Mouse (Mus musculus) right cerebral cortex, postnatal 10 days (tissue): Measurements from ENCODE around the gene Ndufb6.

Experiments used
- DNase-seq, 2 experiments: peaks; one replicate each; pipeline ENCODE4 v3.0.0; 2021; ENCODE audit warnings: low spot score in 2 of 2

The Ndufb6 gene

DNA sequence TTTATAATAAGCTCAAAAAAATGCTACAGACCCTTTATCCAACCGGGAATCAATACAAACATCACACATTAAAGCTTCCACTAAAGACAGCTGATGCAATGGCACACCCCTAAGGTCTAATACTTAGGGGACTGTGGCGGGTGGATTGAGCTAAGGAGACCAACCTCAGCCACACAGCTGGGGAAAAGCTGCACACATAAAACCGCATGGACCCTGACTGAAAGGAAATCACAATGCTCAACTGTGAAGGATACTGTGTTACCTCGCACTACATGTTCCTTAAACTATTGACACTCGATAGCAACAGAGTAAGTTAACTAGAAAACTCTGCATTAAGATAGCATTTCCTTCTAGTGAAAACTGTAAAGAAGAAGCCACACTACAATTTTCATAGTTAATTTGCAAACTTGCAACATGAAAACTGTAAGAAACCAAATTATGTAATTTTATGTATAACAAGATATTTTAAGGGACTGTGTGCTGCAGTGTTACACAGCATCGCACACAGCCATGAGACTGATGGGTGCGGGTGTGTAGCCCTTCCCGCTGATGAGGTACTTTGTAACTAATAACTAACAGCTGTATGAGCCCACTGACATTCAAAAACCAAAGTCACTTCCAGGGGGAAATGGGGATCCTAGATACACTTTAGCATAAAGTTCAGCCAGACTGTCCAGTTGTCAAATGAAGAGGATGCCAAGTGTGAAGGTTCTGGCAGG lies 24.7 kb downstream of the Ndufb6 start:
- no peak for DNase-seq

DNA sequence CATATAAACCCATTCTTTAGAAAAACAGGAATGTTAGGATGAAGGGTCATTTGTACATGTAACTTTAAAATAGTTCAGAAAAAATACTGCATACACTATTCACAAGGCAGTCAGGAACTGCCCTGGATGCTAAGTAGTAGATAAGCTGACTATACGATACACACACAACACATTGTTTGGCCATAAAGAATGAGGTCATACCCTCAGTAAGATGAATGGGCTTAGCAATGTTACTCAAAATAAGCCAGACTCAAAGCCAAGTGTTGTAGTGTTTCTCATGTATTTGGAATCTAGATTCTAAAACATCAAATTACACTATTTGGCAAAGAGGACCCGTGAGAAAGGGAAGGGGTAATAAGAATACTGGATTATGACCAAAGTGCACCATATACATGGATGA lies 25.5 kb downstream of the Ndufb6 start:
- no peak for DNase-seq

DNA sequence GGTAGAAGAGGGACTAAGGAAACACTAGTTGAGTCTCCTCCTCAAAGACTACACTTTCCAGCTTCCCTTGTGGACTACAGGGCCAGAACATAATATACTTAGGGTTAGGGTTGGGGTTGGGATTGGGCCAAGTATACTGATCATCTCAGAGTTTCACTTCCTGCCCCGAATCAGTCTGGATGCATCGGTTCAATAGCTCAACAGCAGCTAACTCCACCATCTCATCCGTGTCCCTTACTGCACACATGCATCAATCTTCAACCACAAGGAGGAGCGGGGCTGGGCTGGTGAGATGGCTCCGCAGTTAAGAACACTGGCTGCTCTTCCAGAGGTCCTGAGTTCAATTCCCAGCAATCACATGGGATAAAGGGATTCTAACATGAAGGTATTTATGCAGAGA lies 28.2 kb downstream of the Ndufb6 start:
- DNase-seq = no peak

DNA sequence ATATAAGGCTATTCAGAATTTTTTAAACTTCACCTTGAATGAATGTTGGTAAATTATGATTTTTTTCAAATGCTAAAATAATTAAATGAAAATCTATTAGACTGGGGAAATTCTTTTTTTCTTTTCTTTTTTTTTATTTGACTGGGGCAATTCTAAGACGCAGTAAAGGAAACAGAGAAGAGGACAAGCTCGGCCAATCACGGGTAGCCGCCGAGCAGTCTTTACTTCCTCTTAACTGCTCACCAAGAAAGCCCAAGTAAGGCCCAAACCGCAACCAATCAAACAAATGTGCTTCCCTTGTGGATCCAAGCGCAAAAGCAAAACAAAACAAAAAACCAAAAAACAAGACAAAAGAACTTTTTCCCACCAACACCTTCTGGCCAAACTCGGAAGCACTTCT lies 35.2 kb downstream of the Ndufb6 start:
- DNase-seq = no peak

DNA sequence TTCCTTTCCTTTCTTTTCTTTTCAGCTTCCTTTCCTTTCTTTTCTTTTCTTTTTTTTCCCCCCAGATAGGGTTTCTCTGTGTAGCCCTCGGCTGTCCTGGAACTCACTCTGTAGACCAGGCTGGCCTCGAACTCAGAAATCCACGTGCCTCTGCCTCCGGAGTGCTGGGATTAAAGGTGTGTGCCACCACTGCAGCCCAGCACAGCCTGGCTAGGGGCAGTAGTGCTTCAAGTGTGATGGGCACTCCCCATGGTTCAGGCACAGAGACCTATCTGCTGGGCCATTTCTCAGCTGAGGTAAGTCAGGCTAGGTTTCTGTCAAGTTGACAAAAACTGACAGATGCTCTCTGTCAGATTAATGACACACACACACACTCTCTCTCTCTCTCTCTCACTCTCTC lies 36.2 kb downstream of the Ndufb6 start:
- DNase-seq = no peak

DNA sequence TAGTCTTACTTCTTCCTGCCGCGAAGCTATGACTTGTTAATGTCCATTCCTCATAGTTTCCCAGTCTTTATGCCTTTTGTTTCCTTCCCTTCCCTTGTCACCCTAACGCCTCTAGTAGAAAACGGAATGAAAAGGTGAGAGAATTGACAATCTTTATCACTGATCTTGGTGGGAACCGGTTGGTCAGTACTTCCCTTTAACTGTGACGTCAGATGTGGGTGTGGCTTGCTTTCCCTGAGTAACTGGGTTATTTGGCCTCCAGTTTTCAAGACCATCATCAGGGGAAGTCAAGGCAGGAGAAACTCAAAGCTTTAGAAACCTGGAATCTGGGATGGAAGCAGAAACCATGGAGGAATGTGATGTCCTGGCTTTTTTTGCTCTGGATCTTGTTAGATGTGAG lies 37.3 kb downstream of the Ndufb6 start:
- no peak for DNase-seq

DNA sequence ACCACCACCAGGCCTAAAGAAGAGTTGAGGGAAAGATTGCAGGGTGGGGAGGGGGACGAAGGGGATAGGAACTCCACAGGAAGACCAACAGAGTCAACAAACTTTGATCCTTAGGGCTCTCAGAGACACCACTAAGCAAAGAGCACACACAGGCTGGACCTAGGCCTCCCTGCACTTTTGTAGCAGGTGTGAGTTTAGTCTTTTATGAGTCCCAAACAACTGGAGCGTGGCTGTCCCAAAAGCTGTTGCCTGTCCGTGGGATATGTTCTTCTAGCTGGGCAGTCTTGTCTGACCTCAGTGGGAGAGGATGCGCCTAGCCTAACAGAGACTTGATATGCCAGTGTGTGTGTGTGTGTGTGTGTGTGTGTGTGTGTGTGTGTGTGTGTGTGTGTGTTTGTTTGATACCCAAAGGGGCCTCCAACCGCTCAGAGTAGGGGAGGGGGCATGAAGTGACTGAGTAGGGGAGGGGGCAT lies 38.9 kb downstream of the Ndufb6 start:
- no peak for DNase-seq

DNA sequence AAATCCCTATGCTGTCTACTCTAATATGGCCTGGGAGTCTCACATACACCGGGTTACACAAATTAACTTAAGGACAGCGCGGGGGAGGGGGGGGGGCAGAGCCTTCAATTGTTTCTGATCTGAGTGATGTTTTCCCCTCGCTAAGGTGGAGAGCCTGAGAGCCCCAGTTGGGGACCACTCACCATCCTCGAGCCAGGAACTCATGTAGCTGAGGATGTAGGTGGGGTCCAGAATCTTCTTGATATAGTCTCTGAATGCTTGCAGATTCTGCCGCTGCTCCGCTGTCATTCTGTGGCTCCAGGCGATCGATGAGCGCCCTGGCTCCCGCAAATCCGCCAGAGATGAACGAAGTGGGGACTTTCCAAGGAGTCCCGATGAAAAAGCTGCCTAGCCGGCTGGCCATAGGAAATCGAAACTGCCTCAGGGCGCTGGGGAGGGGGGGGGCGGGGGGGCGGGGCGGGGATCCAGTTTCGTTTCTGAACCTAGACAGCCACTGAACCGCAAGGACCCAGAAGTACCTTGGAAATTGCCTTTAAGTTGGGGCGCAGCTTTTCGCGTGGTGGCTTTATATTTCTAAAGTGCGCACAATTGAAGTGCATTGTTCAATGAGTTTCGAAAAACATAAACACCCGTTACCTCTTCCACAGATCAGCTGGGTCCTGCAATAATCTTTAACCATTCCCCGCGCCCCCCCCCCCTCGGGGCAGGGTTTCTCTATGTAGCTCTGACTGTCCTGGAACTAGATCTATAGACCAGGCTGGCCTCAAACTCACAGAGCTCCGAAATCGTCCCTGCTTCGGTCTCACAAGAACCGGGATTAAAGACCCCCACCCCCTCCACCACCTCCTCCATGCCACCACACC lies 39.6 kb downstream of the Ndufb6 start, which contains the start of gene Ddx58:
Ddx58 (minus strand) TSS at position 420 of the 863 bp plus-strand sequence.
- no peak for DNase-seq

DNA sequence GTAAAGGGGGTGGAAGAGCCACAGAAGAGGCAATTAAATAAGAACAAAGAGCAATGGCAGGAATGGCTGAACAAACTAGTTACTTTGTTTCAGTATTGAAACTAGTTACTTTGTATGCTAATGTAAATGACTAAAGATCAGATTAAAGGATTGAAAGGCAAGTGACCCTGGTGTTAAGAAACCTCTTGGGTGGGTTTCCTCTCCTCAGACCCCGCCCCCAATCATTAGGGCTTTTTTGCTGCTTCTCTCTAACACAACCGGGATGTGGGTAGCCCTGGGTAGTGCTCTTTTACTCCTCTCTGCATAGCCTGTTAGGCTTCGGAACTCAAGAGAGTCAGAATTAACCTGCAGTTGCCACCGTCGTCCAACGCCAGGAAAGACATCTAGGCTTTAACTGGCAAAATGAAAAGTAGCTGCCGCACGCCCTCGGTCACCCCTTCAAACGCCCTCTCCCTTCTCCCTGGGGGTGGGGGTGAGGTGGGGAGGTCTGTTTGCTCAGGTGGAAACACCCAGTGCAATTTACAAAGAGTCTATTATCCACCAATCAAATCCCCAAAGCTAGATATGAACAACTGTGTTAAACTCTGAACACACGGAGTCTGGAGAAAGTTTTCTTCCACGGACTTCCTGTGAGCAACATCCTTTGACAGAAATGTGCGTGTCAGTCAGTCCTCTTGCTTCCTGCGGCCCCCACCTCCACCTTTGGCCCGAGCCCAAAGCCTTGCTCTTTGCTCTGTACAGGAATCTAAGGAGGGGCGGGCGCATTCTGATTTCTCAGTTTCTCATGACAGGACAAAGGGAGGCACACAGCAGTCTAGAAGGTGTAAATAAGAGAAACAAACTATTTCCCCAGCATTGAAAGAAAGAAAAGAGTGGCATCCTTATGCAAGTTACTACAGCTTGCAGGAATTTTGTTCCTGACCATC lies 40.5 kb downstream of the Ndufb6 start:
- peak in 1 of 2 experiments; percentile 31 for DNase-seq

DNA sequence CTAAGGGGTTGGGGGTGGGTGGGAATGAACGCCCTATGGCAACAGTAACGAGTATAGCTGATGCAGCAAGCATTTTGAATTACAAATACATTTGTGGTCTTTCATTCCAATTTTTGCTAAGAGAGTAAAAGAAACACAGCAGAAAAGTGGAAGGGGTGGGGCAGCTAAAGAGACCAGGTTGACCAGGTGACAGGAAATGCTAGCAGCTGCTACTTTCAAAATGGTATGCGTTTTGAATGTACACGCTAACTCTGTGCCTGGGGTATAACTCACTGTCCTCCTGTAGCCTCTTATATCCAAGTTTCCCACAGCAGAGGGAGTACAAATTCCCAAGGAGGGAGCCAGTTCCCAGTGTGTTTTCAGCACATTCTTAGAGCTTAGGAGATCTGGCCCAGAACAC lies 42.4 kb downstream of the Ndufb6 start:
- no peak for DNase-seq

DNA sequence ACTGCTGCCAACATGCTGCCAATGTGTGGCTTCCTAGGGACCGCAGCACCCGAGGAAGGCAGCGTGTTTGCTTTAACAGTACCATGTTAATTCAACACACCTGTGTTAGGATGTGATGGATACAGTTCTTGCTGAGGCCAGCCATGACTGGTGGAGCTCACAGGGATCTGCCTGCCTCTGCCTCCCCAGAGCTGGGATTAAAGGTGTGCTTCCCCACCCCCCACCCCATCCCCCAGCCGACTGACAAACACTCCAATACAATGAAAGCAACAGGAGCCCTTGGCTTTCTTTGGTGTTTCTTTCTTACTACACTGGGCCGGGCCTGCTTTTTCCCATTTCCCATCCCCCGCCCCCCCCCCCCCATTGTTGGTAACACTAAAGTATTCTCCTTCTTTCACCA lies 45.0 kb downstream of the Ndufb6 start:
- DNase-seq = no peak

DNA sequence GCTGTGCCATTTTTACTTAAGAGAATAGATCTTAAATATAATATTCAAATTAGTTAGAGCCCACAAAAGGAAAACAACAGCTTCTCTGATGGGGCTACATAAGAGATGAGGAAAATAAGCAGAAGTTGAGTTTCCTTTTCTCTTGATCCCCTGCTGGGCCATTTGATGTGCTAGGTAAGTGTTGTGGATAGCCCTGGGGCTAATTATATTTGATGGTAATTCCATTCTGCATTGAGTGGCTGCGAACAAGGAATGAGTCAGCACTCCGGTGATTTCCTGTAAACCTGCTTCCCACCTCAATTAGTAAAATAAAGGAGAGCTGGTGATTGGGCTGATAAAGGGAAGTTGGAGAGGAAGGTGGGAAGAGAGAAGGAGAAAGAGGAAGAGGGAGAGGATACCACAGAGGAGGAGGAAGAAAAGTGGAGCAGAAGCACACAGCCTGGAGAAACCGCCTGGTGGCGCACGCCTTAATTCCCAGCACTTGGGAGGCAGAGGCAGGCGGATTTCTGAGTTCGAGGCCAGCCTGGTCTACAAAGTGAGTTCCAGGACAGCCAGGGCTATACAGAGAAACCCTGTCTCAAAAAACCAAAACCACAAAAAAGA lies 46.1 kb downstream of the Ndufb6 start:
- no peak for DNase-seq

DNA sequence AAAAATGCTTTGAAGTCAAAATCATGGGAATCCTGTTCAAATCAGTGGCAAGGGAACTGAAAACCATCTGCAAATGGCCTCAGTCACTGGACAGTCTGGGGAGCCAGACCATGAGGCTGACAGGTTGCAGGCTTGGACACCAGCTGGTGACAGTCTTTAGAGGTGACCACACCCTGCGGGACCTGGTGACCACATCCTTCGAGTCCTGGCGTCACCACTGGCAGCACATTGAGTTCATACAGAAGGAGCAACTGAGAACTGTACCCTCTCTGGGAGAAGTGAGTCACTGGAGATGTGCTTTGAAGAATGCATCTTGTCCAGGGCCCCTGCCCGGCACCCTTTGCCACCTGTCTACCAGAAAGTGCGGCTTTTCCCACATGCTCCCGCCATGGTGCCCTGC lies 49.5 kb downstream of the Ndufb6 start:
- DNase-seq = no peak

DNA sequence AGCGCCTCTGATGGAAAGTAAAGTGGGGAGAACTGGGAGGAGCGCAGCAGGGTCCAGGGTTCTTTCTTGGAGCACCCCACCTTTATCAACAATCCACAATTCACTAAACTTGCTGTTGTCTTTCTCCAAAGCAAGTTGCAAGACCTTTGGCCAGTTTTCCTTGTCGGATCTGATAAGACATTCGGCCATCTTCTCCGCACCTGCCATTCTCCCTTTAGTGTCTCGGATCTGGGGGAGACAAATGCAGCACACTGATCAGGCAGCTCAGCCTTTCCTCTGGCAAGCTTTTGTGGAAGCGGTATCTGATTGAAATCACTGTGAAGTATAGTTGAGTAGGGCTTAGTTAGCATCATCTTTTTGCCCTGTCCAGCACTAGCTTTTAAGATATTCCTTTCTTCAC lies 51.3 kb downstream of the Ndufb6 start:
- no peak for DNase-seq

DNA sequence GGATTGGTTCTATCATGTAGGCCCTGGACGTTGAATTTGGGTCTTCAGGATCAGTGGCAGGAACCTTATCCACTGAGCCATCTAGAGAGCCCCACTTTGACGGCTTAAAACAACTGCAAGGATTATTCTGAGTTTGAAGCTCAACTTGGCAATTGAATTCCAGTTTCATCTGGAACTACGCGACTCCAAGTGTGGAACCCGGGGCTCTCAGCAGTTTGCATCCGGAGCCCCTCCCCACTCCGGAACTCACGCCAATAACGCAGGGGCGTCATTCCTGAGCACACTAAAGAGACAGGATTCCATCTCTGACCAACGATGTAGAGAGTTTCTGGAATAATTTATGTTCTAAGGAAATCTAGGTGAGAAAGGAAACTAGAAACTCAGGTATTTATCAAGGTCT lies 52.1 kb downstream of the Ndufb6 start:
- DNase-seq = no peak

DNA sequence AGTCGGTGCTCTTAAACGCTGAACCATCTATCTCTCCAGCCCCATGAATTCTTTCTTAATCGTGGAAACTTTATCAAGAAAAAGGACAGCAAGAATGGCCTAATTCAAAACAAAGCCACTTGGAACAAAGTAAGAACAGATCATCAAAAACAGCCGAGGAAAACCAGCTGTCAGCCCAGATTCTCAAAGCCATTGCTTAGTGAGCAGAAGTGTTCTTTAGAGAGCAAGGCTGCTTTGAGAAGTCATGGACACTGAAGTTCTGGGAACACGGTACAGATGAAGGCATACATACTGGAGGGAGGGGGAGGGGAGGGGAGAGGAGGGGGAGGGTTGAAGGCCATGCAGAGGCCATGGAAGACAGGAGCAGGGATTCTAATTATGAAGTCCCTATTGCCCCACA lies 53.1 kb downstream of the Ndufb6 start:
- no peak for DNase-seq

DNA sequence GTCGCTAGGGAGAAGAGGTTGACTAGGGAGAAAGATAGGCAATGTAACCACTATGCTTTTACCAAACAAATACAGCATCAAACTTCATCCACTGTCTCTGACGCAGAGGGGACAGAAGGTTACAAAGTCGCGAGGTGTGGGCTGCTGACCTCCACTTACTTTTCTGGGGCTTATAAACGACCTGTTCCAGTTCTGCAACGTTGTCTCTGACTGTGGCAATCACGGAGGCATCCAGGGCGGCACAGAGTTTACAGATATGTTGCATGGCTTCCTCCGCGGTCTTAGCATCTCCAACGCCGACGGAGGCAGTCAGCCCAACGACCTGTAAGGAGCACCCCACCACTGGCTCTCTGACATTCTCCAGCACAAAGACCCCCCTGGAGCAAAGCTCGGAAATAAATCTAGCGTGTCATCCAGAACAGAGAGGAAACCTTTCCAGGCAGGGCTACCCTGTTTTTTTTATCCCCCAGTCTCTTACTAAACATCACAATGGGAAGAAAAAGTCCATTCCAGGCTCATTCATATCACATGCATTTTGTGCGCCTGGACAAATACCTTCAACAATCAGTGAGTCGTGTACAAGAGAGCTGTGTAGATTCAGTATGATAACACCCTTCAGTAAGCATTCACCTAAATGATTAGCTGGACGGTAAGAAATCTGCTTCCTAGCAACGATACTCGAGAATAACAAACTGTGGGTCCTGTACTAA lies 57.2 kb downstream of the Ndufb6 start:
- DNase-seq = no peak

DNA sequence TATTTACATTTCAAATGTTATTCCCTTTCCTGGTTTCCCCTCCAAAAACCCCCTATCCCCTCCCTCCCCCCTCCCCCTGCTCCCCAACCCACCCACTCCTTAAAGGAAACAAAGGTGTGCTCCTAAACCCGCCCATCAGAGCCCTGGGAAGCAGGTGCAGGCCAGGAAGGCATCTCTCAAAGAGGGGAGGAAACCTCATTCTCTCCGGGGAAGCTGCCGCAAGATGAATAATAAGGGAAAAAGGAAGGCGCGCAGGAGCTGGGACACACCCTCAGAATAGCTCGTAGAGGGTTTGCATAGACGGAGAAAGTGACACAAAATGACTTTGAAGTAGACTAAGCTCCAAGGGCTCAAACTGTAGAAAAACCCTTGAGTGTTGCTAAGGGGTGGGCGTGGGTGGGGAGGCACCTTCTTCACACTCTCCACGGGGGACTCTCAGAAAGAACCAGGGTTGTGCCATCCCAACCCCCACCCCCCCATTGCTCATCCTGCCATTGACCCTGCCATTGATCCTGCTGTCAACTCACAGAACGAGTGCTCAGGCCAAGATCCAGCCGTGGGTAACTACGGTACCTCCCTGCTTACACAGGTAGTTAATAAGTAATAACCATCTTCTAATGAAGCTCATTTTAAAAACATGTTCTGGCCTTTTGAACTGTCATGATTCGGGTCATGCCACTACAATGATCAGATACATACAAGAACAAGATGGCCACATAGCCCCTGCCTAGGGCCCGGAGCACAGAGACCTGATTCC lies 58.0 kb downstream of the Ndufb6 start:
- no peak for DNase-seq
